Mouse (Mus musculus) bone marrow macrophage, adult 2 months (primary cell): ENCODE measurements around the gene Hgd. TPM values are rescaled to one million over a fixed set of nuclear protein-coding genes. Genes with fewer than 3 reads are reported as not detected.

Experiments
- H3K27ac ChIP-seq: 2 replicates; pipeline ENCODE4 v1.5.1; 2012; ENCODE audit warnings: low read depth, low read length; ENCODE audit not compliant: insufficient read depth
- H3K4me1 ChIP-seq: 2 replicates; pipeline ENCODE4 v1.6.1; 2012; ENCODE audit warnings: low read length; ENCODE audit not compliant: control insufficient read depth, insufficient read depth
- H3K4me3 ChIP-seq: 2 replicates; pipeline ENCODE4 v1.5.1; 2012; ENCODE audit warnings: mild to moderate bottlenecking, low read length, moderate library complexity; ENCODE audit not compliant: insufficient read depth
- CTCF ChIP-seq: IDR thresholded peaks from 2 replicates; pipeline ENCODE4 v1.5.1; 2012; ENCODE audit warnings: low read depth, mild to moderate bottlenecking, low read length, moderate library complexity
- POLR2A ChIP-seq: IDR thresholded peaks from 2 replicates; pipeline ENCODE4 v1.6.1; 2012; ENCODE audit warnings: mild to moderate bottlenecking, low read depth, low read length, borderline replicate concordance
- polyA plus RNA-seq: library from polyadenylated mRNA; stranded (reverse); fragments of >200 nt; gene quantifications from 2 replicates; pipeline ENCODE4 v1.2.4, GENCODE M21; 2012; ENCODE audit not compliant: missing spikeins, insufficient read depth, insufficient read length

The Hgd gene
- polyA plus RNA-seq, 1 experiment: not detected

- H3K4me1 ChIP-seq: no peaks in the 10 kb centered on the region
- no peak overlapping the region for H3K4me3 ChIP-seq
- H3K27ac ChIP-seq: no peak overlapping the region
- TF ChIP-seq POLR2A: no peak
- no peak for TF ChIP-seq CTCF
These were observed 29.0 kb upstream of the Hgd start for GRCm38 (mm10) chr16:37550981-37551380.

GRCm38 (mm10) chr16:37552824-37553223, 27.1 kb upstream of the Hgd start:
- Histone ChIP-seq H3K27ac (no peak overlapping the region), H3K4me3 (no peak overlapping the region), H3K4me1 (no peaks in the 10 kb centered on the region)
- TF ChIP-seq CTCF: no peak
- TF ChIP-seq POLR2A: no peak

DNA sequence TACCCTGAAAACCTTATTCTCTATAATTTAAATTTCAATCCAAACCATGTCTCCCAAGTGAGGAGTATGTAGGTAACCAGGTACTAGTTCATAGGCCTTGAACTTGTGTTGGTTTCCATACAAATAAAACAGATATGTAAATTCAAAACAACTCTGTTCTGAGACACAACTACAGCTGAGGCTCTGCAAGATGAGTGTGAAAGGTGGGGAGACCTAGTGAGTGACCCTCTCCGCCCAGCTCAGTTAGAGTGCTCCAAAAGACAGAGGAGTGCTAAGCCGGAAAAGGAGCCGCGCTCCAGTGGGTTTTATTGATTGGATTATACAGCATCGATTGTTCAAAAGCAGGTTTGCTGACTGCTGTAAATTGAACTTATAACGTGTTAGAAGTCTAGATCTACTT, 17.5 kb upstream of the Hgd start:
- no peak overlapping the region for H3K4me3 ChIP-seq
- no peak for TF ChIP-seq CTCF
- no peak for TF ChIP-seq POLR2A
- no peaks in the 10 kb centered on the region for H3K4me1 ChIP-seq
- no peak overlapping the region for H3K27ac ChIP-seq

DNA sequence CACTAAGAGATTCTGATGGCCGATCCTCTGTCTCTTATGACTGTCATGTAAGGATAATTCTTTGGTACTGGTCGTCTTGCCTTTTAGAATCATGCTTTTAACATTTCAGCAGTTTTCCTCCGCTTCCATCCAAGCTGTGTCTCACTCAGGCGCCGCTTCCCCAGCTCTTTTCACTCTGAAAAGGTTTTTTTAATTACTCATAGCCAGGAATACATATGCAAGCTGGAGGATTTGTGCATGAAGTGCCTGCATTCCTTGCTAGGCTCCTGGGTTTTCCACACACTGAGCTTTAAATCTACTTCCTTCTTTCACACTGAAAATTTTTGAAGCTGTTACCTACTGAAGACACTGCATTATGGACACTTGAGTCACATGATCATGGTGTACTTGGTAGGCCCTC, 17.0 kb upstream of the Hgd start:
- no peak overlapping the region for H3K27ac ChIP-seq
- no peaks in the 10 kb centered on the region for H3K4me1 ChIP-seq
- TF ChIP-seq CTCF (no peak), POLR2A (no peak)
- no peak overlapping the region for H3K4me3 ChIP-seq

DNA sequence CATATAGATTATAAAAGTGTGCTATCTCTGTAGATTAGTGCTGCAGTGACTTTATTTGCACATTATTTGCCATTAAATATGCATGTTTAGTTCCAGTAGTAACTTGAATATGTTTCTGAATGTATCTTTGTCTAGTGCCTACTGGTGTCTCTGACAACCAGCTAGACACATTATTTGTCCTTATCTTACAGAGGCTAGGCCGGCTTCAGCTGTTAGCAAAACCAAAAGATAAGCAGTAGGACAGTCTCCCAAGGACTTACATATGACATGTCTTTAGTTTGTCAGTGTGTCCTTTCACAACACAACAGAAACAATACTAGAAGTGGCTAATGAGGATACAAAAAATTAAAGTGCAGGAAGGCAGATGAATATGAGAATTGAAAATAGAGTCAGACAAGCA, 14.8 kb upstream of the Hgd start:
- no peak overlapping the region for H3K27ac ChIP-seq
- TF ChIP-seq CTCF: no peak
- no peak overlapping the region for H3K4me3 ChIP-seq
- no peaks in the 10 kb centered on the region for H3K4me1 ChIP-seq

DNA sequence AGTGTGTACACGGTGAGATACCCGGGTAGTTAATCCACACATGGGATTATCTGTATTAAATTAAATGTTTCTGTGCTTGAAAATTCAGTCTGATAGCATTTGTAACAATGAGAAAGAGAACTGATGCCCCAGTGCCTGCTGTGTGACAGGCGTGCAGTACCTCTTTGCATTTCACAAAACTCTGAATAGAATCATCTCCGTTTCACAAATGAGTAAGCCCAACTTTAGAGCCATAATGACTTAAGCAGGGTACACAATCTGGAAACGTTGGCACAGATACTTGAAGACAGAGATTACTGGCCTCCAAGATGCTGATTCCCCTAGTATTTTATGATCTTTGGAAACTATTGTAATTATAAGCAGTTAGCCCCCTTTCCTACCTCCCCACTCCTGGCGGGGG, 13.8 kb upstream of the Hgd start:
- H3K27ac ChIP-seq: no peak overlapping the region

GRCm38 (mm10) chr16:37567113-37568050, 12.6 kb upstream of the Hgd start:
- Histone ChIP-seq H3K4me1 (no peaks in the 10 kb centered on the region), H3K27ac (no peak overlapping the region), H3K4me3 (no peak overlapping the region)
- no peak for TF ChIP-seq POLR2A
- no peak for TF ChIP-seq CTCF

More for the DNA sequence above, 13.8 kb upstream of the Hgd start:
- Histone ChIP-seq H3K4me3 (no peak overlapping the region), H3K4me1 (no peaks in the 10 kb centered on the region)
- TF ChIP-seq CTCF (no peak), POLR2A (no peak)

GRCm38 (mm10) chr16:37571554-37571953, 8.4 kb upstream of the Hgd start:
- no peaks in the 10 kb centered on the region for H3K4me1 ChIP-seq
- H3K27ac ChIP-seq: no peak overlapping the region
- no peak overlapping the region for H3K4me3 ChIP-seq
- TF ChIP-seq POLR2A (no peak), CTCF (no peak)

DNA sequence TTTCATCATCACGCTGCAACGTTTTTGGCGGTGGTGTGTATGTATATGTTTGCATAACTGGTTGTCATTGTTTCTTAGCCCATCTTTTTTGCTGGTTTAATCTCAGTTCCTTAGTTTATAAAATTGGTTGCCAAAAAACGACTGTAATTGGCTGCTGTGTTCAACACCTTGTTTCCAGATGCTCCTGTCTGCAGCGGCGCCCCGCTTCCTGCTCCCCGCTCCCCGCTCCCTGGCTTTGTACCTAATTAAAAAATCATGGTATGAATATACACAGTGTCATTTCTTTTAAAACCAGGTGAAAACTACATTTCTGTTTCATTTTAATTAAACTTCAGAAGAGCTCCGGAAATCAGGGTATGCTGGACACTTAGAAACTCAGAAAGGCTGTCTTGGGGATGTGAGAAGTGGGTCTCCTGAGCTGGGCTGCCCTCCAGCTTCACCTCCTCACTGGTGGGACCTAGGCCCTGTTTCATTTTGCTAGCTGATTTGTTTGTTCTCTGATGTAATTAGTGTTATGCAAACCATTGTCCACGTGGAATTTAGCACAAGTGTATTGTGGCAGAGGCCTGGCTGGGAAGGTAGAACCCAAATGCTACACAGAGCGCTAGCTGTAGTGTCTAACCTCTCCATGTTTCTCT, 7.7 kb upstream of the Hgd start:
- Histone ChIP-seq H3K27ac (no peak overlapping the region), H3K4me1 (no peaks in the 10 kb centered on the region), H3K4me3 (no peak overlapping the region)
- TF ChIP-seq CTCF (no peak), POLR2A (no peak)

- H3K4me3 ChIP-seq: no peak overlapping the region
- no peak overlapping the region for H3K27ac ChIP-seq
- no peaks in the 10 kb centered on the region for H3K4me1 ChIP-seq
- TF ChIP-seq CTCF: no peak
- TF ChIP-seq POLR2A: no peak
These were observed 6.9 kb upstream of the Hgd start for GRCm38 (mm10) chr16:37573061-37573460.

DNA sequence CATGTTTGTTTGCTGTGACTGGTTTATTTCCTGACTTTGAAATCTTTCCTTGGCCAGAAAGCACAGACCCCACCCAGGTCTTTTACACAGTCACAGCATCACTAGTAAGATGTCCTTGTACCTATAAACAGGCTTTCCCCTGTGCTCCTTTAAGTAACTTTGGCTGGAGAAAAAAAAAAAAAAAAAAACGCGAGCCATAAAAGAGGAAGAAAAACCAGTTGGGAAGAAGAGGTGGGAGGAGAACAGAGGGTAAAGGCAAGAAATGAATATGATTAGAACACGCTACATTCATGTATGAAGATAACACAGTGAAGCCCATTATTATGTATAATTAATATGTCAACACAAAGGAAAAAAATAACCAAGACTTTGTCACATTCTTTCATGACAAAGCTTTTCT, 4.6 kb upstream of the Hgd start:
- H3K4me1 ChIP-seq: no peaks in the 10 kb centered on the region
- no peak overlapping the region for H3K27ac ChIP-seq
- no peak for TF ChIP-seq CTCF
- TF ChIP-seq POLR2A: no peak
- no peak overlapping the region for H3K4me3 ChIP-seq
